Mouse (Mus musculus) adrenal gland, adult 8-10 months (tissue): Measurements from ENCODE around the gene Pgm1. TPM values are rescaled to one million over a fixed set of nuclear protein-coding genes. Genes with fewer than 3 reads are reported as not detected.

Experiments
- DNase-seq: peaks from one replicate; pipeline ENCODE4 v3.0.0; 2022
- total RNA-seq, 4 experiments: library from RNA; stranded (reverse); gene quantifications; 2 replicates each; pipeline ENCODE4 v1.2.4; 2022

Gene Pgm1
- total RNA-seq, 4 experiments from 2014 or later: 52.8 to 108 (median 81.8) TPM

GRCm38 (mm10) chr4:100012361-100013035, 83.3 kb downstream of the Pgm1 start:
- no peak for DNase-seq

GRCm38 (mm10) chr4:100027773-100028172, 98.6 kb downstream of the Pgm1 start:
- no peak for DNase-seq

- DNase-seq: no peak
These were observed 99.4 kb downstream of the Pgm1 start for GRCm38 (mm10) chr4:100028641-100029040.

- no peak for DNase-seq
These were observed 102.1 kb downstream of the Pgm1 start for GRCm38 (mm10) chr4:100031270-100031669.

- DNase-seq: no peak
These were observed 103.4 kb downstream of the Pgm1 start for GRCm38 (mm10) chr4:100032608-100033007.

GRCm38 (mm10) chr4:100033944-100034343, 104.7 kb downstream of the Pgm1 start:
- DNase-seq: no peak

GRCm38 (mm10) chr4:100034971-100035370, 105.8 kb downstream of the Pgm1 start:
- DNase-seq: no peak

- no peak for DNase-seq
These were observed 106.8 kb downstream of the Pgm1 start for GRCm38 (mm10) chr4:100035919-100036554.

Other genes with a start within 250 kb of the Pgm1 start
- 10 to 100 TPM in 3 of 4 experiments, 1 to 10 TPM in 1; 7.4 to 16.7 (median 11.8) TPM for gene Alg6, start 213.8 kb upstream of the Pgm1 start, total RNA-seq
- 10 to 100 TPM in 2 of 4 experiments, 1 to 10 TPM in 2; 9.0 to 11.2 (median 10.0) TPM for gene Efcab7, start 100.2 kb upstream of the Pgm1 start, total RNA-seq
- gene Itgb3bp, start 399 bp downstream of the Pgm1 start, total RNA-seq: 1 to 10 TPM; 5.5 to 8.7 (median 6.9) TPM
- gene Ror1, start 166.4 kb downstream of the Pgm1 start, total RNA-seq: 1 to 10 TPM; 4.5 to 5.9 (median 5.4) TPM